ENCODE assay signal across 10 mouse cellular contexts in the genomic region with DNA sequence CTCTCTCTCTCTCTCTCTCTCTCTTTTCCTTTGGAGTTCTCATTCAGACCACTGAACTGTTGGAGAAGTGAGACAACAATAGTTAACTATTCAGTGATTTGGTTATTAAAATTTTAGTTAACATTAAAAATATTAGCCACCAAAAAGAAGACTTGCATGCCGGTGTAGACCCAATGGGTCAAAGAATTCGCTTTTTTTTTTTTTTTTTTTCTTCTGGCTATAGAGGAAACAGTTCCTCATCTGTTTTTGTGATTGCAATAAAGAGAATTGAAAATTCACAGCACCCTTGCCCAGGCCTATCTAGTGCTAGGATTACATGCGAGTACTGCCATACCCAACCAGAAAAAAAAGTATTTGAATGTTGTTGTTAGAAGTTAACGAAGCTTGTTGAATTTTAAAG. TPM values are rescaled to one million over a fixed set of nuclear protein-coding genes. Genes with fewer than 3 reads are reported as not detected.
A peak's percentile ranks its signal among the peaks of the same experiment; 100 is the strongest.
DNase-seq lines count a peak whose midpoint lies in the region; ATAC-seq and TF ChIP-seq lines count a peak whose summit lies in the region.
"Had no signal": no experiment of that assay in that cellular context is flagged by ENCODE, and none has a peak within 500 bp of the region (broad histone marks: within the 10 kb centered on the region; RNA-seq: fewer than 3 reads in every experiment).

No protein-coding gene starts in this region.

- H3K4me3 ChIP-seq in heart, embryonic 13.5 days: peak overlapping the region; percentile 94
- peak overlapping the region; percentile 75; the same call in 1 of the 2 replicates for H3K4me3 ChIP-seq in bone marrow macrophage, adult 2 months (ENCODE audit: insufficient read depth, low read length)
- peak overlapping the region; percentile 93 for H3K4me3 ChIP-seq in hindbrain, embryonic 14.5 days (replicated peaks; ENCODE audit: low read length)
- peak overlapping the region; percentile 92 for H3K4me3 ChIP-seq in midbrain, embryonic 11.5 days (ENCODE audit: low read depth, low read length)

- no peaks in the 10 kb centered on the region for H3K9me3 ChIP-seq in heart, embryonic 13.5 days
- H3K9me3 ChIP-seq in hindbrain, embryonic 14.5 days (ENCODE audit: control insufficient read depth, low read length): no peaks in the 10 kb centered on the region
- no peaks in the 10 kb centered on the region for H3K9me3 ChIP-seq in midbrain, embryonic 11.5 days (ENCODE audit: control insufficient read depth, low read length)

- no peak for ATAC-seq in heart, embryonic 13.5 days (ENCODE audit: extremely low read depth, insufficient number of reproducible peaks, low FRiP score, low TSS enrichment)
- no peak for ATAC-seq in hindbrain, embryonic 14.5 days (ENCODE audit: low FRiP score)
- no peak for ATAC-seq in midbrain, embryonic 11.5 days (ENCODE audit: low FRiP score)

- H3K27ac ChIP-seq in heart, embryonic 13.5 days (replicated peaks): no peak overlapping the region
- no peak overlapping the region for H3K27ac ChIP-seq in bone marrow macrophage, adult 2 months (ENCODE audit: insufficient read depth, low read depth, low read length)
- H3K27ac ChIP-seq in hindbrain, embryonic 14.5 days: no peak overlapping the region
- H3K27ac ChIP-seq in midbrain, embryonic 11.5 days (ENCODE audit: low read depth, low read length): no peak overlapping the region

- WGBS in heart, embryonic 13.5 days: 62% methylated on average over 4 of the region's 4 CpGs
- 66% methylated on average over 4 of the region's 4 CpGs for WGBS in hindbrain, embryonic 14.5 days
- WGBS in midbrain, embryonic 11.5 days: 66% methylated on average over 4 of the region's 4 CpGs

- H3K4me1 ChIP-seq in heart, embryonic 13.5 days: peaks cover 32% of the 10 kb centered on the region
- H3K4me1 ChIP-seq in bone marrow macrophage, adult 2 months (ENCODE audit: control insufficient read depth, insufficient read depth, low read length): peaks cover 13% of the 10 kb centered on the region
- H3K4me1 ChIP-seq in hindbrain, embryonic 14.5 days (replicated peaks; ENCODE audit: control insufficient read depth, insufficient read depth, low read length): peaks cover 4% of the 10 kb centered on the region; the same call in 1 of the 2 replicates
- peaks cover 8% of the 10 kb centered on the region; the same call in 1 of the 2 replicates for H3K4me1 ChIP-seq in midbrain, embryonic 11.5 days (ENCODE audit: control insufficient read depth, insufficient read depth, low read length)

- no peak for TF ChIP-seq CTCF in bone marrow macrophage, adult 2 months (IDR thresholded peaks at IDR 0.05; ENCODE audit: low read depth, low read length)

- no peak for DNase-seq in heart, adult 9 months (ENCODE audit: low spot score in 2 of 2)
- DNase-seq in hindbrain, embryonic 14.5 days (ENCODE audit: low spot score): no peak
- no peak for DNase-seq in midbrain, embryonic 11.5 days (ENCODE audit: low spot score, missing footprints)
- no peak for DNase-seq in spleen, adult 18-20 months
- no peak for DNase-seq in urinary bladder, postnatal 10 days (ENCODE audit: low spot score)
- no peak for DNase-seq in cerebellum, adult 11 months
- DNase-seq: adrenal gland, postnatal 36 days; kidney, adult 11 months had no signal

- H3K4me2 ChIP-seq in heart, embryonic 13.5 days: peak overlapping the region; percentile 75
- H3K4me2 ChIP-seq in hindbrain, embryonic 14.5 days (replicated peaks): peak overlapping the region; percentile 87
- H3K4me2 ChIP-seq in midbrain, embryonic 11.5 days: peak overlapping the region; percentile 68

- H3K9ac ChIP-seq in heart, embryonic 13.5 days: peak overlapping the region; percentile 98
- H3K9ac ChIP-seq in hindbrain, embryonic 14.5 days: no peak overlapping the region
- peak overlapping the region; percentile 93; the same call in 1 of the 2 replicates for H3K9ac ChIP-seq in midbrain, embryonic 11.5 days (ENCODE audit: low read length)

- no peaks in the 10 kb centered on the region for H3K27me3 ChIP-seq in heart, embryonic 13.5 days (replicated peaks)
- H3K27me3 ChIP-seq in hindbrain, embryonic 14.5 days (ENCODE audit: control insufficient read depth, insufficient read depth, low read length): 0 out of 2 replicates have a peak, but pooled peaks cover 6% of the 10 kb centered on the region
- peaks cover 6% of the 10 kb centered on the region; the same call in 1 of the 2 replicates for H3K27me3 ChIP-seq in midbrain, embryonic 11.5 days (ENCODE audit: control insufficient read depth, insufficient read depth, low read length)

- TF ChIP-seq POLR2A in bone marrow macrophage, adult 2 months (IDR thresholded peaks at IDR 0.05; ENCODE audit: borderline replicate concordance, low read depth, low read length): no peak

- H3K36me3 ChIP-seq in heart, embryonic 13.5 days: peaks cover 44% of the 10 kb centered on the region
- peaks cover 16% of the 10 kb centered on the region for H3K36me3 ChIP-seq in hindbrain, embryonic 14.5 days (replicated peaks; ENCODE audit: control insufficient read depth, insufficient read depth)
- peaks cover 15% of the 10 kb centered on the region; the same call in 1 of the 2 replicates for H3K36me3 ChIP-seq in midbrain, embryonic 11.5 days (ENCODE audit: control insufficient read depth, insufficient read depth, low read length)

RNA-seq across cellular contexts. Expression of a gene that starts 2.1 kb away (rescaled TPM):
- 21.1 and 23.2 TPM in 2 replicates for polyA plus RNA-seq in heart, embryonic 13.5 days (2015; fragmentation: Nextera tagmentation; extraction: Ambion mirVana)
- polyA plus RNA-seq in bone marrow macrophage, adult 2 months (2012; ENCODE audit: insufficient read depth, insufficient read length, missing spikeins): 14.2 and 16.6 TPM in 2 replicates
- 8.4 and 8.6 TPM in 2 replicates for polyA plus RNA-seq in hindbrain, embryonic 14.5 days (2014; fragmentation: Nextera tagmentation; extraction: Ambion mirVana)
- 18.4 and 21.6 TPM in 2 replicates for polyA plus RNA-seq in midbrain, embryonic 11.5 days (2014; fragmentation: Nextera tagmentation; extraction: Ambion mirVana)

RNA-seq across cellular contexts. Expression of a gene that starts 42.4 kb away (rescaled TPM):
- polyA plus RNA-seq in heart, embryonic 13.5 days (2015; fragmentation: Nextera tagmentation; extraction: Ambion mirVana): 18.8 and 19.2 TPM in 2 replicates
- 10.1 and 10.5 TPM in 2 replicates for polyA plus RNA-seq in bone marrow macrophage, adult 2 months (2012; ENCODE audit: insufficient read depth, insufficient read length, missing spikeins)
- 32.1 and 37.3 TPM in 2 replicates for polyA plus RNA-seq in hindbrain, embryonic 14.5 days (2014; fragmentation: Nextera tagmentation; extraction: Ambion mirVana)
- polyA plus RNA-seq in midbrain, embryonic 11.5 days (2014; fragmentation: Nextera tagmentation; extraction: Ambion mirVana): 34.1 and 36.6 TPM in 2 replicates

RNA-seq across cellular contexts. Expression of a gene that starts 42.5 kb away (rescaled TPM):
- 34.6 and 37.6 TPM in 2 replicates for polyA plus RNA-seq in heart, embryonic 13.5 days (2015; fragmentation: Nextera tagmentation; extraction: Ambion mirVana)
- 31.0 and 35.9 TPM in 2 replicates for polyA plus RNA-seq in bone marrow macrophage, adult 2 months (2012; ENCODE audit: insufficient read depth, insufficient read length, missing spikeins)
- 57.5 and 67.8 TPM in 2 replicates for polyA plus RNA-seq in hindbrain, embryonic 14.5 days (2014; fragmentation: Nextera tagmentation; extraction: Ambion mirVana)
- polyA plus RNA-seq in midbrain, embryonic 11.5 days (2014; fragmentation: Nextera tagmentation; extraction: Ambion mirVana): 113 and 124 TPM in 2 replicates

RNA-seq across cellular contexts. Expression of a gene that starts 56.2 kb away (rescaled TPM):
- 5.7 and 5.9 TPM in 2 replicates for polyA plus RNA-seq in heart, embryonic 13.5 days (2015; fragmentation: Nextera tagmentation; extraction: Ambion mirVana)
- not detected in 2 replicates for polyA plus RNA-seq in bone marrow macrophage, adult 2 months (2012; ENCODE audit: insufficient read depth, insufficient read length, missing spikeins)
- polyA plus RNA-seq in hindbrain, embryonic 14.5 days (2014; fragmentation: Nextera tagmentation; extraction: Ambion mirVana): 1.8 and 2.0 TPM in 2 replicates
- 0.55 and 0.68 TPM in 2 replicates for polyA plus RNA-seq in midbrain, embryonic 11.5 days (2014; fragmentation: Nextera tagmentation; extraction: Ambion mirVana)
